Mouse (Mus musculus): Measurements from ENCODE around the gene Bcl2l2. TPM values are rescaled to one million over a fixed set of nuclear protein-coding genes. Genes with fewer than 3 reads are reported as not detected.

Bcl2l2 gene
- polyA plus RNA-seq, 1 experiment from 2014 or later, result 3.4 TPM

GRCm38 (mm10) chr14:54925349-54926342 lies 42.5 kb downstream of the Bcl2l2 start, which contains the start of gene Efs:
Efs (minus strand) TSS chr14:54926126.
- Histone ChIP-seq H3K36me3 (ENCODE audit: poor library complexity, severe bottlenecking) (peaks cover 21% of the 10 kb centered on the region), H3K27ac (peak within 1 kb of the TSS; percentile 98), H3K9ac (peak within 1 kb of the TSS; percentile 86), H3K9me3 (replicated peaks) (peaks cover 16% of the 10 kb centered on the region), H3K4me2 (peak within 1 kb of the TSS; percentile 93), H3K4me3 (peak within 1 kb of the TSS; percentile 58), H3K27me3 (no peaks in the 10 kb centered on the region), H3K4me1 (peaks cover 45% of the 10 kb centered on the region)
- ATAC-seq, result peak; percentile 48
- WGBS, result 3% methylated on average over 57 of the region's 57 CpGs

DNA sequence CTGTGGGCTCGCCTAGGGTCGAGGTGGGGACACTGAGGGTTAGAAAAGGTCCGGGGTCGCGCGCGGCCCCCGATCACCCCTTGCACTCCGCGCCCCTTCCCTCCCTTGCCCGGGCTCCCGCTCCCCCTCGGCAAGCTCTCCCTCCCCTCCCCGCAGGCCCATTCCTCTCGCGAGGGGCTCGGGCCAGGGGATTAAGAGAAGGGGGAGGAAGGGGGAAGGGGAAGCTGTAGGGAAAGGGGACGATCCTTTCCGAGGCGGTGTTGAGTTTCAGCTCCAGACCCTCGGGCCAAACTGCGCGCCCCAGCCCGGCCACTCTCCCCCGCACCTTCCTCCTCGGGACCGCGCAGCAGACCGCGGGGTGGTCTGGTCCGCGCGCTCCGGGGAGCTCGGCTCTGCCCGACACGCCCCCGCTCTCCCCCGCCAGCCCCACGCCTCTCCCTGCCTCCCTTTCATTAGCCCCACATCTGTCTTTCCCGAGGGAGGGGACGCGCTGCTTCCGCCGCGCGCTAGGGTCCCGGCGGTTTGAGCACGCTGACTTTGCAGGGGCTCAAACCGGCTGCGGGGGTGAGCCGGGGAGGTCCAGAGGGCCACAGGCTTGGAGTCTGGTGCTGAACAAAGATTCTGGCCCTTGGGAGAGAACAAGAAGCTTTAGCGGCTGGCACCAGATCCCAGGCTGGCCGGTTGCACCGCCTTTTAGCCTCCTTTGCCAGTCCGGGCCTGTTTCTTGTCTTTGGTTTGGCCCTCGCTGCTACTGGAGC lies 43.4 kb downstream of the Bcl2l2 start:
- WGBS, result under 1% methylated on average over 45 of the region's 58 CpGs
- peak; percentile 68 for ATAC-seq
- Histone ChIP-seq H3K27me3 (no peaks in the 10 kb centered on the region), H3K4me3 (peak overlapping the region; percentile 58), H3K9ac (peak overlapping the region; percentile 86), H3K4me2 (peak overlapping the region; percentile 93), H3K36me3 (ENCODE audit: poor library complexity, severe bottlenecking) (peaks cover 12% of the 10 kb centered on the region), H3K27ac (peak overlapping the region; percentile 98), H3K9me3 (replicated peaks) (peaks cover 6% of the 10 kb centered on the region), H3K4me1 (peaks cover 45% of the 10 kb centered on the region)

- Histone ChIP-seq H3K36me3 (ENCODE audit: poor library complexity, severe bottlenecking) (peaks cover 5% of the 10 kb centered on the region; the same call in 1 of the 2 replicates), H3K27ac (peak overlapping the region; percentile 98), H3K9ac (peak overlapping the region; percentile 86), H3K4me2 (peak overlapping the region; percentile 93), H3K9me3 (replicated peaks) (no peaks in the 10 kb centered on the region), H3K4me3 (peak overlapping the region; percentile 58), H3K27me3 (no peaks in the 10 kb centered on the region), H3K4me1 (peaks cover 45% of the 10 kb centered on the region)
- ATAC-seq, result no peak
- WGBS, result 11% methylated on average over 7 of the region's 7 CpGs
Observed at GRCm38 (mm10) chr14:54927296-54927695, 44.1 kb downstream of the Bcl2l2 start.

DNA sequence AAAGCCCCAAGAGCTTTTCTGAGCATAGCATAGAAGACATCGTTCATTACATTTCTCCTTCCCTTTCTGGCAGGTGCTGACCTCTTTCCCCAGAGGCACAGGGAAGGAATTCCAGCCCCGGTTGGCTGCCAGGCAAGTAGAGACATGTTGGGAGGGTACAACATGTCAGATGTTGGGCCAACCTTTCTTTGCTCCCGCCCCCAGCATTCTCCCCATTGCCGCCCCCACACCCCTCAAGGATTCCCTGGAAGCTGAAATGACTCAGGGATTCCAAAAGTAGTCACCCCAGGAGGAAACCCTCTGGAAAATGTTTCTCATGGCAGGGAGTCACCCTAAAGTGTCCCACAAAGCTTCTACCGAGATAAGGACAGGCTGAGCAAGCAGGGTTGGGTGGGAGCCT lies 46.6 kb downstream of the Bcl2l2 start:
- no peak for ATAC-seq
- Histone ChIP-seq H3K4me1 (peaks cover 35% of the 10 kb centered on the region), H3K4me2 (no peak overlapping the region), H3K9ac (no peak overlapping the region), H3K36me3 (ENCODE audit: poor library complexity, severe bottlenecking) (no peaks in the 10 kb centered on the region), H3K27ac (no peak overlapping the region), H3K4me3 (no peak overlapping the region), H3K27me3 (no peaks in the 10 kb centered on the region), H3K9me3 (replicated peaks) (no peaks in the 10 kb centered on the region)
- 86% methylated on average over 5 of the region's 5 CpGs for WGBS

DNA sequence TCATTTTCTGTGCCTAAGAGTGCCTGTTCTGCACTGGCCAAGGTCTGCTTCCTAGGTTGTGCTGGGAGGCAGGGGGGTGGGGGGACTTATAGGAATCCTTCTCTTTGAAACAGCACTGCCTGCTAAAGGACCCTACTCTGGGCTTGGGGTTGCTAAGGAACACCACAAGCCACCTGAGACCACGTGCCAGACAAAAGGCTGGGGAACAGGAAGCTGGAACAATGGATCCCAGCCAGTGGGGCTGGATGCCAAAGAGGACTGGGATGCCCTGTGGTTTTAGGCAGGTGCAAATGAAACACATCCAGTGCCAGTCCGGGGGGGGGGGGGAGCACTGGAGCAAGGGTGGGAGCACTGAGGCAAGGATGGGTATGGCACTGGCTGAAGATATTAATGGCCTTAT lies 47.3 kb downstream of the Bcl2l2 start:
- no peaks in the 10 kb centered on the region for H3K9me3 ChIP-seq (replicated peaks)
- no peaks in the 10 kb centered on the region for H3K27me3 ChIP-seq
- no peak overlapping the region for H3K9ac ChIP-seq
- no peaks in the 10 kb centered on the region for H3K36me3 ChIP-seq (ENCODE audit: poor library complexity, severe bottlenecking)
- peaks cover 30% of the 10 kb centered on the region for H3K4me1 ChIP-seq
- ATAC-seq, result no peak
- 25% methylated on average over 2 of the region's 2 CpGs for WGBS
- no peak overlapping the region for H3K4me2 ChIP-seq
- H3K27ac ChIP-seq, result no peak overlapping the region
- no peak overlapping the region for H3K4me3 ChIP-seq

GRCm38 (mm10) chr14:54932645-54933150 lies 49.5 kb downstream of the Bcl2l2 start, which contains the start of gene Il25:
Il25 (plus strand) TSS chr14:54932695.
- Histone ChIP-seq H3K4me3 (no peak within 1 kb of the TSS), H3K27ac (no peak within 1 kb of the TSS; the same call in 1 of the 2 replicates), H3K36me3 (ENCODE audit: poor library complexity, severe bottlenecking) (no peaks in the 10 kb centered on the region), H3K4me1 (peaks cover 24% of the 10 kb centered on the region), H3K9me3 (replicated peaks) (no peaks in the 10 kb centered on the region), H3K4me2 (no peak within 1 kb of the TSS), H3K9ac (no peak within 1 kb of the TSS), H3K27me3 (no peaks in the 10 kb centered on the region)
- WGBS, result 37% methylated on average over 6 of the region's 6 CpGs
- no peak for ATAC-seq

- Histone ChIP-seq H3K9me3 (replicated peaks) (no peaks in the 10 kb centered on the region), H3K4me3 (no peak within 1 kb of the TSS), H3K27me3 (no peaks in the 10 kb centered on the region), H3K27ac (no peak within 1 kb of the TSS), H3K9ac (peak within 1 kb of the TSS; percentile 21; the same call in 1 of the 2 replicates), H3K4me1 (peaks cover 16% of the 10 kb centered on the region), H3K36me3 (ENCODE audit: poor library complexity, severe bottlenecking) (no peaks in the 10 kb centered on the region), H3K4me2 (no peak within 1 kb of the TSS)
- WGBS, result 46% methylated on average over 8 of the region's 8 CpGs
- ATAC-seq, result peak; percentile 51; the same call in 1 of the 2 replicates
Observed at GRCm38 (mm10) chr14:54935904-54936830, 53.0 kb downstream of the Bcl2l2 start, which contains the start of gene Cmtm5. Cmtm5 (plus strand) TSS chr14:54936261.

- Histone ChIP-seq H3K9ac (peak overlapping the region; percentile 21; the same call in 1 of the 2 replicates), H3K27me3 (no peaks in the 10 kb centered on the region), H3K4me2 (no peak overlapping the region), H3K4me1 (peaks cover 16% of the 10 kb centered on the region), H3K9me3 (replicated peaks) (no peaks in the 10 kb centered on the region), H3K4me3 (no peak overlapping the region), H3K36me3 (ENCODE audit: poor library complexity, severe bottlenecking) (no peaks in the 10 kb centered on the region), H3K27ac (no peak overlapping the region)
- ATAC-seq, result no peak
- WGBS, result 75% methylated on average over 6 of the region's 6 CpGs
Observed at GRCm38 (mm10) chr14:54936831-54937160, 53.6 kb downstream of the Bcl2l2 start.

DNA sequence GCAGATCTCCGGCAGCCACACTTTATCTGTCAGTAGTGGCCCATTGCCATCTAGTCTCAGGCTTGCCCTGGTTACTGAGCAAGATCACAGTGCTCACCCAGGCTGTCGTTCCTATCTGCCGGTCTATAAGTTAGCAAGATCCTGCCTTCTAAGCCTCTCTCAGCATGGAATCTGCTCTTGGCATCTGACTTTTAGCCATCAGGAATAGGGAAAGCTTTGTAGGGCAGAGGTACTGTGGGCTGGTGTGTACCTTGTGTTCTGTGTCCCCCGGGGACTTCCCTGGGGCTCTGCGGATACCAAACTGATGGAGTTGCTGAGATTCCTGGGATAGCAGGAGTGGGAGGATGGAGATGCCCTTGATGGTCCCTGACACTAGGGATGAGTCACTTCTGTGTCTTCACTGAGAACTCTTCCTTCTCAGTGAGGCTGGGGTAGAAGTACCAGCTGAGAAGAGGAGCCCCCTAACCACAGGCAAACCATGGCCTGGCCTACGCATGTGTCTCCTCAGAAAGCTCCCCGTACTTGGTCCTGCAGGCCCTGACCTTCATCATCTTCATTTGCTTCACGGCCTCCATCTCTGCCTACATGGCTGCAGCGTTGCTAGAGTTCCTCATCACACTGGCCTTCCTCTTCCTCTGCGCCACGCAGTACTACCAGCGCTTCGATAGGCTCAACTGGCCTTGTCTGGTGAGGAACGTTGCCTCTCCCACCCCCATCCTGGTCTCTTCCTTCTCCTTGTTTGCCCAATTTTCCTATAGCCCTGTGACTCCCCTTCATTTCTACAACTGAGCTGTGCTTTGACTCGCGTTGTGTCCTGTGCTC lies 54.4 kb downstream of the Bcl2l2 start:
- Histone ChIP-seq H3K4me1 (peaks cover 16% of the 10 kb centered on the region), H3K4me2 (no peak overlapping the region), H3K4me3 (no peak overlapping the region), H3K27ac (no peak overlapping the region), H3K27me3 (no peaks in the 10 kb centered on the region), H3K36me3 (ENCODE audit: poor library complexity, severe bottlenecking) (no peaks in the 10 kb centered on the region), H3K9ac (no peak overlapping the region), H3K9me3 (replicated peaks) (no peaks in the 10 kb centered on the region)
- ATAC-seq, result no peak
- 93% methylated on average over 16 of the region's 16 CpGs for WGBS

Measured in forebrain, embryonic 13.5 days (tissue).